Mouse (Mus musculus): ENCODE measurements around the gene Dnmt3c.
"Not testable (repeated sequence)": the region's sequence is repeated elsewhere in the genome, so short reads cannot be mapped to it uniquely, and the experiment has no call there.

DNA sequence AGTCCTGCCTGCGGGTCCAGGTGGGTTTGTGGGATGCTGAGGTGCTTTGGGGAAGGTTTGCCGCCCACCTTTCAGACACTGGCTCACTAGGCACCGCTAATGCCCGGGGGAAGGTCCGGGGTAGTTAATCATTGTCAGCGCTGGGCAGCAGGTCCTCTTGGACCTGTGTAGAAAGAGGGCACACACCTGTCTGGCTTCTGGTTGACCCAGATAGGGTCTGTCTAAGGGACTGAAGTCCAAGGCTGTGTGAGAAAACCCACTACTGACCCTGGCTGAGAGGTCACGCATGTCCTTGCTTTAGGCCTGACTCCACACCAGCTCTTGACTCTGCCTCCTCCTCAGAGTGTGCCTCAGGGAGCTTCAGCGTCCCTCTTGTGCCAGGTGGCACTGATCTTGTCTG lies 38.8 kb upstream of the Dnmt3c start:
- TF ChIP-seq E2F4 (IDR thresholded peaks at IDR 0.05; ENCODE audit: insufficient replicate concordance, low read depth, low read length); CTCF (conservative IDR thresholded peaks at IDR 0.05 in 1 of 2, IDR thresholded peaks at IDR 0.05 in 1 of 2; ENCODE audit: low read depth in 2 of 2, low read length in 2 of 2); POLR2A (IDR thresholded peaks at IDR 0.05; ENCODE audit: low read depth, low read length); CHD1 (IDR thresholded peaks at IDR 0.05; ENCODE audit: low read depth, low read length); NRF1 (IDR thresholded peaks at IDR 0.05; ENCODE audit: low read depth, low read length); MAZ (IDR thresholded peaks at IDR 0.05; ENCODE audit: low read depth, low read length); HCFC1 (IDR thresholded peaks at IDR 0.05; ENCODE audit: low read depth, low read length); ELF1 (IDR thresholded peaks at IDR 0.05; ENCODE audit: low read depth, low read length); ZNF384 (IDR thresholded peaks at IDR 0.05; ENCODE audit: low read depth, low read length); JUND (conservative IDR thresholded peaks at IDR 0.05; ENCODE audit: low read depth, low read length); BHLHE40 (IDR thresholded peaks at IDR 0.05; ENCODE audit: low read depth, low read length); EP300 (IDR thresholded peaks at IDR 0.05; ENCODE audit: low read length); KAT2A (IDR thresholded peaks at IDR 0.05; ENCODE audit: insufficient replicate concordance, low read length): not testable (repeated sequence)

All from CH12.LX (cell line).